Mouse (Mus musculus) midbrain, embryonic 14.5 days (tissue): ENCODE results near the gene Mars. TPM values are rescaled to one million over a fixed set of nuclear protein-coding genes. Genes with fewer than 3 reads are reported as not detected.

Experiments used
- ATAC-seq: fragments of 200-750 bp; cut with Nextera tagmentation; 2 replicates; pipeline ENCODE4 v1.8.0; 2017; ENCODE audit warnings: moderate number of reproducible peaks, moderate library complexity; ENCODE audit not compliant: low FRiP score, low TSS enrichment
- DNase-seq: peaks from one replicate; pipeline ENCODE4 v3.0.0-alpha.2; 2015
- H3K27ac ChIP-seq: fragments of 300-500 bp; sonication (generic); replicated peaks from 2 replicates; pipeline ENCODE4 v1.5.1; 2014; ENCODE audit warnings: mild to moderate bottlenecking, low read depth, low read length, moderate library complexity
- H3K27me3 ChIP-seq: fragments of 300-500 bp; sonication (generic); 2 replicates; pipeline ENCODE4 v1.6.1; 2014; ENCODE audit warnings: low read length, control low read depth, mixed read lengths; ENCODE audit not compliant: control insufficient read depth, insufficient read depth
- H3K36me3 ChIP-seq: fragments of 300-500 bp; sonication (generic); 2 replicates; pipeline ENCODE4 v1.6.1; 2014; ENCODE audit warnings: low read length, control low read depth; ENCODE audit not compliant: control insufficient read depth, insufficient read depth
- H3K4me1 ChIP-seq: fragments of 300-500 bp; sonication (generic); 2 replicates; pipeline ENCODE4 v1.6.1; 2014; ENCODE audit warnings: mild to moderate bottlenecking, antibody characterized with exemption, low read length, control low read depth; ENCODE audit not compliant: control insufficient read depth, insufficient read depth
- H3K4me2 ChIP-seq: fragments of 300-500 bp; sonication (generic); 2 replicates; pipeline ENCODE4 v1.6.1; 2014; ENCODE audit warnings: mild to moderate bottlenecking, low read length, moderate library complexity
- H3K4me3 ChIP-seq: fragments of 300-500 bp; sonication (generic); replicated peaks from 2 replicates; pipeline ENCODE4 v1.5.1; 2014; ENCODE audit warnings: low read depth, low read length
- H3K9ac ChIP-seq: fragments of 300-500 bp; sonication (generic); replicated peaks from 2 replicates; pipeline ENCODE4 v1.6.1; 2014; ENCODE audit warnings: mild to moderate bottlenecking, low read length, moderate library complexity
- H3K9me3 ChIP-seq: fragments of 300-500 bp; sonication (generic); 2 replicates; pipeline ENCODE4 v1.6.1; 2016; ENCODE audit warnings: low read length, control low read depth, mixed read lengths; ENCODE audit not compliant: control insufficient read depth
- WGBS: fragments of 180-500 bp; shearing (Covaris S2); extraction: QIAGEN DNeasy Blood & Tissue Kit; methylation state at CpG from one replicate; pipeline ENCODE4 v1.1.7; 2014; 5-methylcytosine and 5-hydroxymethylcytosine counted together
- polyA plus RNA-seq: library from polyadenylated mRNA; unstranded; fragments of >200 nt; fragmentation: Nextera tagmentation; extraction: Ambion mirVana; gene quantifications from 2 replicates; pipeline ENCODE4 v1.2.1, GENCODE M21; 2014

Gene Mars
- polyA plus RNA-seq, 1 experiment from 2014 or later: 122 TPM

- H3K27me3 ChIP-seq: peaks cover 57% of the 10 kb centered on the region
- H3K27ac ChIP-seq: no peak overlapping the region
- ATAC-seq (no peak), DNase-seq (no peak)
- no peak overlapping the region for H3K4me2 ChIP-seq
- no peak overlapping the region for H3K4me3 ChIP-seq
- no peaks in the 10 kb centered on the region for H3K9me3 ChIP-seq
- H3K36me3 ChIP-seq: no peaks in the 10 kb centered on the region
- no peak overlapping the region for H3K9ac ChIP-seq
- 47% methylated on average over 18 of the region's 18 CpGs for WGBS
- H3K4me1 ChIP-seq: peaks cover 10% of the 10 kb centered on the region; the same call in 1 of the 2 replicates
Observed at GRCm38 (mm10) chr10:127327461-127328145, 16.0 kb upstream of the Mars start.

- DNase-seq (no peak), ATAC-seq (no peak)
- no peak overlapping the region for H3K27ac ChIP-seq
- peaks cover 57% of the 10 kb centered on the region for H3K27me3 ChIP-seq
- H3K9me3 ChIP-seq: no peaks in the 10 kb centered on the region
- H3K36me3 ChIP-seq: no peaks in the 10 kb centered on the region
- H3K4me1 ChIP-seq: peaks cover 10% of the 10 kb centered on the region; the same call in 1 of the 2 replicates
- H3K4me3 ChIP-seq: peak overlapping the region; percentile 29
- H3K4me2 ChIP-seq: peak overlapping the region; percentile 52
- WGBS: 4% methylated on average over 29 of the region's 29 CpGs
- H3K9ac ChIP-seq: no peak overlapping the region; the same call in 1 of the 2 replicates
Observed at GRCm38 (mm10) chr10:127326828-127327227, 15.2 kb upstream of the Mars start.

GRCm38 (mm10) chr10:127326017-127326801 is 14.6 kb upstream of the Mars start:
- H3K9me3 ChIP-seq: no peaks in the 10 kb centered on the region
- H3K36me3 ChIP-seq: no peaks in the 10 kb centered on the region
- H3K9ac ChIP-seq: no peak overlapping the region; the same call in 1 of the 2 replicates
- H3K27ac ChIP-seq: no peak overlapping the region
- ATAC-seq: no peak
- H3K4me1 ChIP-seq: peaks cover 10% of the 10 kb centered on the region; the same call in 1 of the 2 replicates
- H3K4me3 ChIP-seq: peak overlapping the region; percentile 29
- H3K4me2 ChIP-seq: peak overlapping the region; percentile 52
- WGBS: under 1% methylated on average over 54 of the region's 54 CpGs
- peak; percentile 33 for DNase-seq
- peaks cover 57% of the 10 kb centered on the region for H3K27me3 ChIP-seq

- Histone ChIP-seq H3K9ac (no peak overlapping the region), H3K27ac (no peak overlapping the region), H3K4me2 (no peak overlapping the region), H3K36me3 (no peaks in the 10 kb centered on the region), H3K4me3 (0 out of 2 replicates have a peak overlapping the region, but pooled peaks have one; percentile 29), H3K9me3 (no peaks in the 10 kb centered on the region), H3K27me3 (peaks cover 57% of the 10 kb centered on the region), H3K4me1 (peaks cover 10% of the 10 kb centered on the region; the same call in 1 of the 2 replicates)
- ATAC-seq (no peak), DNase-seq (no peak)
- 29% methylated on average over 14 of the region's 14 CpGs for WGBS
Observed at GRCm38 (mm10) chr10:127325454-127326016, 13.9 kb upstream of the Mars start.

GRCm38 (mm10) chr10:127324495-127324894 is 12.9 kb upstream of the Mars start:
- DNase-seq (peak; percentile 51), ATAC-seq (no peak)
- Histone ChIP-seq H3K9me3 (no peaks in the 10 kb centered on the region), H3K4me1 (peaks cover 10% of the 10 kb centered on the region; the same call in 1 of the 2 replicates), H3K27me3 (peaks cover 57% of the 10 kb centered on the region), H3K27ac (no peak overlapping the region), H3K4me3 (no peak overlapping the region), H3K9ac (no peak overlapping the region), H3K36me3 (no peaks in the 10 kb centered on the region), H3K4me2 (no peak overlapping the region)
- WGBS: 10% methylated on average over 7 of the region's 7 CpGs

GRCm38 (mm10) chr10:127323131-127323855 is 11.7 kb upstream of the Mars start:
- Histone ChIP-seq H3K4me3 (no peak overlapping the region), H3K9ac (no peak overlapping the region), H3K9me3 (no peaks in the 10 kb centered on the region), H3K27me3 (peaks cover 47% of the 10 kb centered on the region), H3K4me1 (peaks cover 10% of the 10 kb centered on the region; the same call in 1 of the 2 replicates), H3K36me3 (no peaks in the 10 kb centered on the region), H3K4me2 (no peak overlapping the region), H3K27ac (no peak overlapping the region)
- ATAC-seq (no peak), DNase-seq (no peak)
- WGBS: 77% methylated on average over 17 of the region's 17 CpGs

- WGBS: 84% methylated on average over 4 of the region's 4 CpGs
- no peak overlapping the region for H3K27ac ChIP-seq
- DNase-seq (no peak), ATAC-seq (no peak)
- H3K4me1 ChIP-seq: peaks cover 10% of the 10 kb centered on the region; the same call in 1 of the 2 replicates
- no peaks in the 10 kb centered on the region for H3K36me3 ChIP-seq
- H3K9ac ChIP-seq: no peak overlapping the region
- no peak overlapping the region for H3K4me3 ChIP-seq
- peaks cover 41% of the 10 kb centered on the region for H3K27me3 ChIP-seq
- H3K4me2 ChIP-seq: no peak overlapping the region
- no peaks in the 10 kb centered on the region for H3K9me3 ChIP-seq
Observed at GRCm38 (mm10) chr10:127322669-127323068, 11.1 kb upstream of the Mars start.

- no peak overlapping the region for H3K27ac ChIP-seq
- H3K27me3 ChIP-seq: peaks cover 36% of the 10 kb centered on the region
- no peak for DNase-seq
- 70% methylated on average over 13 of the region's 13 CpGs for WGBS
- no peak overlapping the region for H3K9ac ChIP-seq
- no peak overlapping the region for H3K4me3 ChIP-seq
- no peaks in the 10 kb centered on the region for H3K9me3 ChIP-seq
- peaks cover 10% of the 10 kb centered on the region; the same call in 1 of the 2 replicates for H3K4me1 ChIP-seq
- no peak overlapping the region for H3K4me2 ChIP-seq
- no peaks in the 10 kb centered on the region for H3K36me3 ChIP-seq
- ATAC-seq: no peak
Observed at GRCm38 (mm10) chr10:127322178-127322577, 10.6 kb upstream of the Mars start.
